Mouse (Mus musculus): ENCODE measurements around the gene Arhgdig. TPM values are rescaled to one million over a fixed set of nuclear protein-coding genes. Genes with fewer than 3 reads are reported as not detected.

Arhgdig gene
- polyA plus RNA-seq, 1 experiment from 2014 or later = 262 TPM

- H3K4me3 ChIP-seq (ENCODE audit: low read length) = no peak overlapping the region
- 76% methylated on average over 2 of the region's 2 CpGs for WGBS
Measured at GRCm38 (mm10) chr17:26221508-26221907, 13.9 kb upstream of the Arhgdig start.

GRCm38 (mm10) chr17:26212681-26213080 is 5.1 kb upstream of the Arhgdig start:
- Histone ChIP-seq H3K4me2 (ENCODE audit: low read length) (no peak overlapping the region), H3K36me3 (ENCODE audit: control insufficient read depth, insufficient read depth, low read length) (no peaks in the 10 kb centered on the region), H3K9me3 (ENCODE audit: control insufficient read depth, low read length) (no peaks in the 10 kb centered on the region), H3K4me3 (ENCODE audit: low read length) (no peak overlapping the region), H3K27ac (ENCODE audit: low read depth, low read length) (no peak overlapping the region), H3K4me1 (ENCODE audit: control insufficient read depth, insufficient read depth, low read depth, low read length) (no peaks in the 10 kb centered on the region), H3K9ac (ENCODE audit: low read depth, low read length) (no peak overlapping the region), H3K27me3 (replicated peaks; ENCODE audit: control insufficient read depth, insufficient read depth, low read length) (no peaks in the 10 kb centered on the region)
- no peak for ATAC-seq
- 82% methylated on average over 11 of the region's 11 CpGs for WGBS

More at GRCm38 (mm10) chr17:26221508-26221907, 13.9 kb upstream of the Arhgdig start:
- Histone ChIP-seq H3K9ac (ENCODE audit: low read depth, low read length) (no peak overlapping the region), H3K9me3 (ENCODE audit: control insufficient read depth, low read length) (no peaks in the 10 kb centered on the region), H3K4me1 (ENCODE audit: control insufficient read depth, insufficient read depth, low read depth, low read length) (no peaks in the 10 kb centered on the region), H3K36me3 (ENCODE audit: control insufficient read depth, insufficient read depth, low read length) (peaks cover 5% of the 10 kb centered on the region; the same call in 1 of the 2 replicates), H3K27ac (ENCODE audit: low read depth, low read length) (no peak overlapping the region), H3K4me2 (ENCODE audit: low read length) (no peak overlapping the region), H3K27me3 (replicated peaks; ENCODE audit: control insufficient read depth, insufficient read depth, low read length) (no peaks in the 10 kb centered on the region)
- no peak for ATAC-seq

- no peaks in the 10 kb centered on the region for H3K36me3 ChIP-seq (ENCODE audit: control insufficient read depth, insufficient read depth, low read length)
- no peaks in the 10 kb centered on the region for H3K4me1 ChIP-seq (ENCODE audit: control insufficient read depth, insufficient read depth, low read depth, low read length)
- H3K9me3 ChIP-seq (ENCODE audit: control insufficient read depth, low read length) = no peaks in the 10 kb centered on the region
- H3K27me3 ChIP-seq (replicated peaks; ENCODE audit: control insufficient read depth, insufficient read depth, low read length) = no peaks in the 10 kb centered on the region
- no peak overlapping the region for H3K27ac ChIP-seq (ENCODE audit: low read depth, low read length)
- H3K9ac ChIP-seq (ENCODE audit: low read depth, low read length) = no peak overlapping the region
- 92% methylated on average over 7 of the region's 7 CpGs for WGBS
- no peak overlapping the region for H3K4me2 ChIP-seq (ENCODE audit: low read length)
- no peak for ATAC-seq
- no peak overlapping the region for H3K4me3 ChIP-seq (ENCODE audit: low read length)
Measured at GRCm38 (mm10) chr17:26212241-26212640, 4.7 kb upstream of the Arhgdig start.

- Histone ChIP-seq H3K9me3 (ENCODE audit: control insufficient read depth, low read length) (no peaks in the 10 kb centered on the region), H3K27me3 (replicated peaks; ENCODE audit: control insufficient read depth, insufficient read depth, low read length) (peaks cover 6% of the 10 kb centered on the region), H3K4me3 (ENCODE audit: low read length) (no peak overlapping the region), H3K4me1 (ENCODE audit: control insufficient read depth, insufficient read depth, low read depth, low read length) (peaks cover 10% of the 10 kb centered on the region), H3K4me2 (ENCODE audit: low read length) (no peak overlapping the region), H3K9ac (ENCODE audit: low read depth, low read length) (no peak overlapping the region), H3K36me3 (ENCODE audit: control insufficient read depth, insufficient read depth, low read length) (no peaks in the 10 kb centered on the region), H3K27ac (ENCODE audit: low read depth, low read length) (no peak overlapping the region)
- no peak for ATAC-seq
- 52% methylated on average over 1 of the region's 1 CpGs for WGBS
Measured at GRCm38 (mm10) chr17:26206392-26206791, 1.2 kb downstream of the Arhgdig start.

GRCm38 (mm10) chr17:26204766-26205165 is 2.8 kb downstream of the Arhgdig start:
- no peak overlapping the region for H3K4me3 ChIP-seq (ENCODE audit: low read length)

GRCm38 (mm10) chr17:26203321-26203811 is 4.2 kb downstream of the Arhgdig start:
- WGBS = under 1% methylated on average over 30 of the region's 30 CpGs
- H3K27ac ChIP-seq (ENCODE audit: low read depth, low read length) = no peak overlapping the region
- peak overlapping the region; percentile 92 for H3K4me2 ChIP-seq (ENCODE audit: low read length)
- peaks cover 10% of the 10 kb centered on the region for H3K27me3 ChIP-seq (replicated peaks; ENCODE audit: control insufficient read depth, insufficient read depth, low read length)
- no peaks in the 10 kb centered on the region; the same call in 1 of the 2 replicates for H3K36me3 ChIP-seq (ENCODE audit: control insufficient read depth, insufficient read depth, low read length)
- H3K9me3 ChIP-seq (ENCODE audit: control insufficient read depth, low read length) = no peaks in the 10 kb centered on the region
- H3K4me3 ChIP-seq (ENCODE audit: low read length) = peak overlapping the region; percentile 53
- peak; percentile 31; the same call in 1 of the 2 replicates for ATAC-seq
- H3K4me1 ChIP-seq (ENCODE audit: control insufficient read depth, insufficient read depth, low read depth, low read length) = peaks cover 20% of the 10 kb centered on the region
- peak overlapping the region; percentile 65 for H3K9ac ChIP-seq (ENCODE audit: low read depth, low read length)

More at GRCm38 (mm10) chr17:26204766-26205165, 2.8 kb downstream of the Arhgdig start:
- ATAC-seq = no peak
- Histone ChIP-seq H3K4me2 (ENCODE audit: low read length) (no peak overlapping the region), H3K36me3 (ENCODE audit: control insufficient read depth, insufficient read depth, low read length) (no peaks in the 10 kb centered on the region), H3K27ac (ENCODE audit: low read depth, low read length) (no peak overlapping the region), H3K27me3 (replicated peaks; ENCODE audit: control insufficient read depth, insufficient read depth, low read length) (peaks cover 9% of the 10 kb centered on the region), H3K9ac (ENCODE audit: low read depth, low read length) (no peak overlapping the region), H3K4me1 (ENCODE audit: control insufficient read depth, insufficient read depth, low read depth, low read length) (peaks cover 20% of the 10 kb centered on the region), H3K9me3 (ENCODE audit: control insufficient read depth, low read length) (no peaks in the 10 kb centered on the region)
- whole genome bisulfite sequencing = 33% methylated on average over 11 of the region's 11 CpGs

GRCm38 (mm10) chr17:26202737-26203136 is 4.8 kb downstream of the Arhgdig start, which contains the start of gene Rgs11:
Rgs11 (plus strand) TSS chr17:26202951.
- peak; percentile 7; the same call in 1 of the 2 replicates for ATAC-seq
- Histone ChIP-seq H3K9ac (ENCODE audit: low read depth, low read length) (peak within 1 kb of the TSS; percentile 65), H3K4me1 (ENCODE audit: control insufficient read depth, insufficient read depth, low read depth, low read length) (peaks cover 20% of the 10 kb centered on the region), H3K4me3 (ENCODE audit: low read length) (peak within 1 kb of the TSS; percentile 53), H3K9me3 (ENCODE audit: control insufficient read depth, low read length) (no peaks in the 10 kb centered on the region), H3K4me2 (ENCODE audit: low read length) (peak within 1 kb of the TSS; percentile 95), H3K27me3 (replicated peaks; ENCODE audit: control insufficient read depth, insufficient read depth, low read length) (peaks cover 10% of the 10 kb centered on the region), H3K27ac (ENCODE audit: low read depth, low read length) (no peak within 1 kb of the TSS), H3K36me3 (ENCODE audit: control insufficient read depth, insufficient read depth, low read length) (peaks cover under 1% of the 10 kb centered on the region)
- 2% methylated on average over 19 of the region's 22 CpGs for WGBS

- Histone ChIP-seq H3K27ac (ENCODE audit: low read depth, low read length) (no peak overlapping the region), H3K4me3 (ENCODE audit: low read length) (no peak overlapping the region), H3K36me3 (ENCODE audit: control insufficient read depth, insufficient read depth, low read length) (peaks cover 5% of the 10 kb centered on the region), H3K27me3 (replicated peaks; ENCODE audit: control insufficient read depth, insufficient read depth, low read length) (peaks cover 10% of the 10 kb centered on the region), H3K9me3 (ENCODE audit: control insufficient read depth, low read length) (no peaks in the 10 kb centered on the region), H3K4me2 (ENCODE audit: low read length) (no peak overlapping the region; the same call in 1 of the 2 replicates), H3K4me1 (ENCODE audit: control insufficient read depth, insufficient read depth, low read depth, low read length) (peaks cover 20% of the 10 kb centered on the region), H3K9ac (ENCODE audit: low read depth, low read length) (no peak overlapping the region)
- no peak for ATAC-seq
Measured at GRCm38 (mm10) chr17:26201998-26202397, 5.6 kb downstream of the Arhgdig start.

GRCm38 (mm10) chr17:26200831-26201705 is 6.5 kb downstream of the Arhgdig start:
- Histone ChIP-seq H3K27ac (ENCODE audit: low read depth, low read length) (0 out of 2 replicates have a peak overlapping the region, but pooled peaks have one; percentile 24), H3K27me3 (replicated peaks; ENCODE audit: control insufficient read depth, insufficient read depth, low read length) (peaks cover 10% of the 10 kb centered on the region), H3K36me3 (ENCODE audit: control insufficient read depth, insufficient read depth, low read length) (peaks cover 7% of the 10 kb centered on the region), H3K4me1 (ENCODE audit: control insufficient read depth, insufficient read depth, low read depth, low read length) (peaks cover 20% of the 10 kb centered on the region), H3K9ac (ENCODE audit: low read depth, low read length) (peak overlapping the region; percentile 87), H3K9me3 (ENCODE audit: control insufficient read depth, low read length) (no peaks in the 10 kb centered on the region), H3K4me2 (ENCODE audit: low read length) (peak overlapping the region; percentile 95), H3K4me3 (ENCODE audit: low read length) (peak overlapping the region; percentile 70)
- ATAC-seq = peak; percentile 46
- WGBS = 1% methylated on average over 41 of the region's 92 CpGs

All from hindbrain, embryonic 16.5 days (tissue).